Mouse (Mus musculus) lung, postnatal 0 days (tissue): Measurements from ENCODE around the gene Gphb5.

Experiments used
- CTCF ChIP-seq: IDR thresholded peaks from 2 replicates; pipeline ENCODE4 v1.5.1; 2016; ENCODE audit warnings: antibody characterized with exemption, mild to moderate bottlenecking
- EP300 ChIP-seq: IDR thresholded peaks from 2 replicates; pipeline ENCODE4 v1.6.1; 2016; ENCODE audit warnings: antibody characterized with exemption, mild to moderate bottlenecking, control low read depth

DNA sequence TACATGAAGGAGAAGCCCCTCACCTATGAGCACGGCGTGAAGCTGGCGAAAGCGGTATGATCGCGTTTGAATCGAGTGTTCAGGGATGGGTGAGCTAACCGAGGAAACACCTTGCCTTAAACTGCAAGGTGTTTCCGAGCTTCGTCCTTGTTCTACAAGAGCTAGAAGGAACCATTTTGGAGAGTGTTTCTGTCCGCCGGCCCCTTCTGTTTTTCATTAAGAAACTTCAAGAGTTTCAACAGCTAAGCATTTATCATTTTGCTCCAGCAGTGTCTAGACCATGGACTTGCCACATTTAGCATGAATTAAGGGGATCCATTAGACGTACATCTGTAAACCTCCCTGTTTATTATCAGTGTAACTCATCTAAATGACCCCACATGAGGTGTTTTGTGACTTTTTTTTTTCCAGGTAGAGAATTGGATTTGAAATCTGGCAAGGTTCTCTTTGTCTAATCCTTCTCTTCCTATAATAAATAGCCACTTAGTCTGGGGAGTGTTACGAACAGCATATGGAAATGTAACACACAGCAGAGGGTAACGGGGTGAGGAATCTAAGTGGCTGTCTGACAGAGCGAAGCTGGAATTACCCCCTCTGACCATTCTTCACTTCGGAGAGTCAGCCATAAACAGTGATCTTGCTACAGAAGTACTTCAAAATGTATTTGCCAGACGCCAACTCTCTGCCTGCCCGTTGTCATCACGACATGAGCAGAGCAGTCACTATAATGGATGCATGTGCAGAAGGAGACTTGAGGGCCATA, 22.4 kb downstream of the Gphb5 start:
- TF ChIP-seq EP300 (no peak), CTCF (no peak)
